Mouse (Mus musculus): ENCODE measurements around the gene Zmynd8.

The Zmynd8 gene

DNA sequence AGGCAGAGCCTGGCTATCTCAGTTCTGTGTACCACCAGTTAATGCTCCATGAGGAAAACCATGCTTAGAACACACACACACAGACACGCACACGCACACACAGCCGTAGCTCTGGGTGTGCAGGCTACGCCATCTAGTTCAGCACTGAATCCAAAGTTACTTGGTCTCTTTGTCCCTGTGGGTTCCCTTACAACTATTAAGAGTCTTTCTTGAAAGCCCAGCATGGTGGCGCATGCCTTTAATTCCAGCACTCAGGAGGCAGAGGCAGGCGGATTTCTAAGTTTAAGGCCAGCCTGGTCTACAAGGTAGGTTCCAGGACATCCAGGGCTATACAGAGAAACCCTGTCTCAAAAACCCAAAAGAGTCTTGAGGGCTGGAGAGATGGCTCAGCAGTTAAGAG lies 38.4 kb downstream of the Zmynd8 start:
- in situ Hi-C loops (cut with MboI, MseI), result loop anchor here (5.0 kb wide), 1 partner anchor 42 kb away; no protein-coding TSS in a partner anchor

DNA sequence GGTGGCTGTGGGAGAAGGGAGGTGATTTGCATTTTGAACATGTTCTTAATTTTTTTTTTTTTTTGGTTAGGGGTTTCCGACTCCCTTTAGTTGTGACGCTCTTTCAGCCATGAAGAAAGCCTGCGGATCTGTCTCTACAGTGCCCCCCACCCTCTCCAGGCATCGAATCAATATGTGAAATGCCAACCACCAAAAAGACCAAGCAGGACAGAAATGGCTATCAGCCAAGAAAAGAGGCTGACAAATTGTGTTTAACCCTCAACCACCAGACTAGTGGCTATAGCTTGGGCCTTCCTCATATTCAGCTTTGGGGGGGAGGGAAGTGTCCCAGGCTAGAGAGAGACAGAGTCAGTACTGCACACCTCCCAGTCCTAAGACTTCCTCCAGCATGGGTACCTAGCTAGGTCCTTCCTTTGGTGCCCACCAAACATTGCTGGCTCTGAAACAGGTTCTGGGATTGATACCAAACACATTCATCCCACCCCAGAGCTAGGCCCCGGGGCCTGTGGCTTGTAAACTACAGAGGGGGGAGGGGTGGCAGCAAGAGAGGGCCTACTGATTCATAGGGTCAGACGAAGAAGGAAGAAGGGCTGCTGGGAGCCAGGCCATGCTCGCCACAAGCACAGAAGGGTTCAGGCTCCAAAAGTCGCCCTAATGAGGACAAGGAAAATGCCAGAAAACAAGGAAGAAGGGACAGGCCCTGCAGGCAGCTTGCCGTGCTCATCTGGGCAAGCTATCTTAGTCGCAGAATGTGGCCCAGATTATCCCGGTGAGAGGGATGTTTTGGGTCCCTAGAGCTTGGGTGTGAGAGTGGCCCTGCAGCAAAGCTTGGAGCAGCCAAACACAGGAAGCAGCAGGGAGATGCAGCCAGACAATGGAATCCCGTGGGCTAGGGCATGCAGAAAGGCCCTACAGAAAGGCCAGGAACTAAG lies 40.1 kb downstream of the Zmynd8 start:
- in situ Hi-C loops (cut with MboI, MseI), result no loop called here

DNA sequence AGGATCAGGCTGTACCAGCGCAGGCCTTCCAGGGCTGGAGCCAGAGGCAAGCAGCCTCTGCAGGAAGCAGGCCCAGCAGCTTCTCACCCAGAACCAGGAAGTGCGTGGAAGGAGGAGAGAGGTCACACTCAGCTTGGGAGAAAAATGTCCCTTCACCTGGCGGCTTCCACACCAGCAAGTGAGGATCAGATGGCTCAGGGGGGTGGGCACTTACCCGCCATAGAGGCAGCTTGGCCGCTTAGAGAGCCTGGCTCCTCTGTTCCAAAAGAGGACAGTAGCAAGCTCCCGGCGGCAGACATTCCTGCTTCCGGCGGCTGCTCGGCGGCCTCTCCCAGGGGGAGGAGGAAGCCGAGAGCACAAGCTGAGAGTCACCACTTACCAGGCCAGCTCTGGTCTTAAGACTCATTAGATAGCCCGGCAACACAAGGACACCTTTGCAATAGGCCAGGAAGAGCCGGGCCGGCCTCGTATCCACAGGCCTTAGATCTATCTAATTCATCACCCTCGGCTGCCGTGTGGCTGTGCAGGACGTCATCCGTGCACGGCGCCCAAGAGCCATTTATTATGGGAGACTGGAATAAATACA lies 40.9 kb downstream of the Zmynd8 start:
- in situ Hi-C loops (cut with MboI, MseI), result no loop called here

DNA sequence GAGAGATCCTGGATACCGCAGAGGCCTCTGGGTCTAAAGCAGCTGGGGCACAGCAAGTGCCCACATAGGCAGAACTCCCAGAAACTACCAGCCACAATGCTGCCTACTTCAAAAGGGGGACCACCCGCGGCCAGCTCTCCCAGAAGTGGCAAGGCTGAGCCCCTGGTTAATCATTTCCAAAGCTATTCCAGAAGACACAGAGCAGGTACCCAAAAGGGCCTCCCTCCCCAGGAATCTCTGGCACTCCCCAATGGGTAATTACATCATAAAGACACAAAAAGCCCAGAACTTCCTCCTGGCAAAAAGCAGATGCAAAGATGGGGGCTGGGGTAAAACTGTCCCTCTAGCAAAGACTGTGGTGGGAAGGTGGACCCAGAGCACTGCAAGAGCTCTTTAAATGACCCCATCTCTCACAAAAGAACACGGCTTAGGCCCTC lies 41.4 kb downstream of the Zmynd8 start:
- in situ Hi-C loops (cut with MboI, MseI), result no loop called here

DNA sequence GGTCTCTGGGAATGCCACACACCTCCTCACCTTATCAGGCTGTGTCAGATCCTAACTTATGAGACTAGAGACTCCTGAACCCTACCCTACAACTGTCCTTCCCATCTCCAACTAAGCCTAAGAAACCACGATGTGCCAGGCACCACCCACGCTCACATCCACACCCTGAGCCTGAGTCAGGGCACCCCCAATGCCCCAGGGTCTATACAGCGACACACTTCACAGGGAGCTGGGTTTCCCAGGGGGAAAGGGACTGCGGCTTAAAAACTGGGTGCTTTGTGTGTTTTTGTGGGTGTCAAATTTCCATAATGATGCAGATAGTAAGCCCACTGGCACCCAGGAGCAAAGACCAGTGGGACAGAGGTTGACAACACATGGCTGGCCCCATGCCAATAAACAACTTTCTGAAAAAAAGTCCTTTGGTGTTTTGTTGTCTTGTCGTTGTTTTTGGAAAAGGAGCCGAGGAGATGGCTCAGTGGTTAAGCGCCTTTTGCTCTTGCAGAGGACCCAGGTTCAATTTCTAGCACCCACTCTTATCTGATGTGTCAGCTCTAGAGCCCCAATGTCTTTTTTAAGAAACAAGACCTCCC lies 42.1 kb downstream of the Zmynd8 start:
- in situ Hi-C loops (cut with MboI, MseI), result no loop called here

DNA sequence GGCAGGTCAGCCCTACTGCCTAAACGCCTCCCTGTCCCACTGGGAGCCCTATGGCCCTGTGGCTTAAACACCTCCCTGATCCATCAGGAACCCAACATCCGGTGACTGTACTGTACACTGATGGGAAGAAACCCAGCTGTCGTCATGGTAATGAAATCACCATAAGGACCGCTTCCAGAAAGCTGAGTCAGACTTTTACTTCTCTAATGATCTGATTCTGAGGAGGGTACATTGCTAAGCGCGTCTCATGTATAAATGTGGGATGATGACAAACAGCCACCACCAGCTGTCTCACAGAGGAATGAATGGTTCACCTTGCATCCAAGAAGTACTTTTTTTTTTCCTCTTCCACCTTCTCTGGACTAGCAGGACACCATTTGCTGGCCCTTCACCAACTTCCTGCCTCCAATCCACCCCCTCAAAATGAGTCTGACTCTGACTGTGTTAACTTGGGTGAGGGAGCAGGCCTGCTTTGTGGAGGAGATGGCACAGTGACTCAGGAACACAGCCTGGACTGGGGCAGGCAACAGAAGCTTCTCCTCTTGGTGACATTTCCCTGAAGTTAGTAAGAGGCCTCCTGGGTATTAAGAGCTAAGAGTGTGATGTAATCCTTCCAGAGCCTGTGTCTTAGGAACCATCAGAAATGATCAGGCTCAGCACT lies 43.0 kb downstream of the Zmynd8 start:
- in situ Hi-C loops (cut with MboI, MseI), result no loop called here

DNA sequence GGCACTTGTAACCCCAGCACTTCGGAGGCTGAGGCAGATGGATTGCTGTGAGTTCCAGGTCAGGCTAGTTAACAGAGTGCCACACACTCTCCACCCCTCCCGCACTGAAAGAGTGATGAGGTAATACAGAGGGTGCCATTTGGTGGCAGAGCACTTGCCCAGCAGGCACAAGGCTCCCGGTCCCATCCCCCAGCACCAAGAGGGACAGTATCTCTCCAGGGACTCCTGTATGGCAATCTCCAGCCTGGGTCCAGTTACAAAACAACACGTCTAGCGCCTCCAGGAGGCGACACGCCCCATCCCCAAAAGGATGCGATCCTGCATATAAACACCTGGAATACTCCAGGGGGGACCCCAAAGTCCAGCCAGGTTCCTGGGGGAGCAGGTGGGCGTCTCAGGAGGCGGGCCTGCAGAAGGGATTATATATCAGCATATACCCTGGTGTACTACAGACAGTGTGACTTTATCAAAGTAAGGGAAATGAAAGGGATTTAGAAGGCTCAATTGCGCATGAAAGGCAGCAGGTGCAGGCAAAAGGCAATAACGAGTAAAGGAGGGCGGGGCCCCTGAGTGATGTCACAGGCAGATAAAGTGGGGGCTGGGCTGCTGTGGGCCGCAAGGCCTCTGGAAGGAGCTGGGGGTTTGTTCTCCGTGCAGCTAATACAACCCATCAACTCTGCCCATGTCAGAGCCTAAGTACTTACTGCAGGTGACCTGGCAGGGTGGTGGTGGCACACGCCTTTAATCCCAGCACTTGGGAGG lies 44.4 kb downstream of the Zmynd8 start:
- in situ Hi-C loops (cut with MboI, MseI), result no loop called here

DNA sequence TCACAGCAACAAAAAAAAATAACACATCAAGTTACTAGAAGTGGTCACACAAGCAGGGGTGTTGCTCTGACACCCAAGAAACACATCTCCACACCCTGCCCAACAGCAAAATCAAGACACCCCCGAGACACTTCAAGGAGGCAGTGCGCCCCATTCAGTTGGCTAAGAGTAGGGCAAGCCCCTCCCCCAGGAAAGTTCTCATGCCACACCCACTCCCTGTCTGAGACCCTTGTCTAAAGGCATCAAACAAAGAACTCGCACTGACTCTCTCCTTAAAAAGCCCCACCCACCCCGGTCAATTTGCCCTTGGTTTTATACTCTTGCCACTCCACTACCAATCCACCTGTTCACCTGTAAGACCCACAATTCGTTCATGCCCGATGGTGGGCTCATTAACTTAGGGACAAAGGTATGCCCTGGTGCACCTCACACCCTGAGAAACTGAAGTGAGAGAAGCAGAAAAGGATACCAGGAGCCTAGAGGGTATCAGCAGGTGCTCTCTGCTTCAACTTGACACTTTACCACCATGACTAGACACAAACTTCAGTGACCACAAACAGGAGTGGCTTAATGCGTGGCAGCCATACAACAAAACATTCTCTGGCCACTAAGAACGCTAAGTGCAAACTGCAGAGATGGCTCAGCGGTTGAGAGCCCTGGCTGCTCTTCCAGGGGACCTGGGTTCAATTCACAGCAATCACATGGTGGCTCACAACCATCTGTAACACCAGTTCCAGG lies 45.8 kb downstream of the Zmynd8 start:
- in situ Hi-C loops (cut with MboI, MseI), result no loop called here

DNA sequence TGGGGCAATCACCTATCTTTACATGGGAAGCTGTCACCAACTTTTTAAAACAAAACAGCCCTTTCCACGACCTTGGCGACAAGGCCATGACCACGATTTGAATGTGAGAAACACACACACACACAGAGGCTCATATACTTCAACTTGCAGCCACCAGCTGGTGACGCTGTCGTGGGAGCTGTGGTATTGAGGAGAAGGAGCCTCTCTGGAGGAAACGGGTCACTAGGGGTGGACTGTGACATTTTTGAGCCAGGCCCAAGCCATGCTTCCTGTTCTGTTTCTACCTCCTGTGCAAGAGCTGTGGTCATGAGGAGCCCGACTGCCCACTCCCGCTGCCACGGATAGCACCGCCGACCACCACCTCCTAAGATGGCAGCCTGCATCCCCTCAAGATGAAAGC lies 46.4 kb downstream of the Zmynd8 start:
- in situ Hi-C loops (cut with MboI, MseI), result no loop called here

DNA sequence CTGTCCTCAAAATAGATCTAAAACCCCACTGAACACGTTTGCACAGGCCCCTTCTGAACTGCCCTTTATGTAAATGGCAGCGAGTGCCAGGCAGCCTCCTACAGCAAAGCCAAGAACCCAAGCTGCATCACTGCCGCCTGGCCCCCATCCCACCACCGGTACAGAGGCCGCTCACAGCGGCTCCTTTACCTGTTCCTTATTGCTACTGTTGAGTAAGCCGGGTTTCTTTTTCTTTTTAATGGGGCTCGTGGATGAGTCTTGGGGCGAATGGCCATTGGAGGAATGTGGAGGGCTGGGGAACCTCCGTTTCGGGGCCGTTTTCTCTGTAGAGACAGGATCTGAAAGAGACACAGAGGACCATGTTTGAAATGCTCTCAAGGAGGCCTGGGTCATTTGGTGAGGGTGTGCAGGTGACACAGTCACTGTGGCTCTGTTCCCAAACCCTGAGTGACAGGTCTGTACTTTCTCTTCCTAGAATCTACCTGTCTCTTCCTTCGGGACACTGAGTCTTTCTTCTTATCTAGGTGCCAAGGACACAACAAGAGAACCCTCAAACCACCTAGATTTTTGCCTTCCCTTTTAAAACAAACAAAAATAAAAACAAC lies 46.9 kb downstream of the Zmynd8 start:
- in situ Hi-C loops (cut with MboI, MseI), result no loop called here

DNA sequence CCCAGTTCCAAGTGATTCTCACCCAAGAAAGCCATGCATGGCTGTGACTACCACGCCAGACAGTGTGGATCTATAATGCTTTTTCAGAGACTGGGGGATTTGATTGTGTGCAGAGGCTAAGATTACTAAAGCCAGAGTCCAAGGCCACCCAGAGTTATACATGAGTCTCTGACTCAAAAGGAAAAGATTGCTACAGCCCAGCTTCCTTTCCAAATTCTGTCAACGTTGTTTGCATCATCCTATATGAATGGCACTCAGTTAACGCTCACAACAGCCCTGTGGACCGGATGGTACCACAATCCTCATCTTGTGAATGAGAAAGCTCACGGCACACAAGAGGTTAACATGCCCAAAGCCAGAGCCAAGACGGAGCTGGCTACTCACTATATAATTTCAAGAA lies 48.0 kb downstream of the Zmynd8 start:
- in situ Hi-C loops (cut with MboI, MseI), result no loop called here

DNA sequence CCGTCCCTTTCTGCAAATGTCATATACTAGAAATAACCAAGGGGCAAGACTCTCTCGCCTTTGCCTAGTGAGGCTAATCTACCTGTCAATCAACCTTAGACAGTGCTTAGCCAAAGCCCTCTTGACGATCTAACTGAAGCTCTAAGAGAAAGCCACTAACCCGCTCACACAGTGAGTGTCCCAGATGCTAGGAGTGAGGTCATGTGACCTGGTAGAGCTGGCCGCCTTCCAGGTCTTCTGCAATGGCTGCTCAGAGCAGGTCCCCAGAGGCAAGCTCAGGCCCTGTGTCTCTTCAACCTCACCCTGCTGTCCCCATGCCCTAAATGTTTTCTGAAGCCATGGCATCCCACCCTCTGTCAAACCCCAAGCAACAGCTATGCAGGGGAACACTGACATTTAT lies 49.7 kb downstream of the Zmynd8 start:
- in situ Hi-C loops (cut with MboI, MseI), result no loop called here

DNA sequence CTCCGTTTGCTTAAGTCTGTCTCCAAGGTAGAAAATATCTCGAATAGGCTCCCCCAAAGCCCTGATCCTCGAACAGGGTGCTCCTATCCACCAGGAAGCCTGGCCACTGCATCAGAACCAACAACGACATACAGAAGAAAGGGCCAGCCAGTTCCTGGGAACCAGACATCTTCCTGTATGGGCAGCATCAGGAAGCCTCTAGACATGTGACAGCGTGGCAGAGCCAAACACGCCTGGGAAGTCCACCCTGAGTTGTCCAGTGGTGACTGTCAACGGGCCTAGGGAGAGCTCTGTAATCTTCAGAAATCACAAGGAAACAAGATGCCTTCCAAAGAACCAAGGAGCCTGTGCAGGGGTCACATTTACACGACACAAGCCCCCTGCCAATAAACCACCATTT lies 52.0 kb downstream of the Zmynd8 start:
- in situ Hi-C loops (cut with MboI, MseI), result no loop called here

DNA sequence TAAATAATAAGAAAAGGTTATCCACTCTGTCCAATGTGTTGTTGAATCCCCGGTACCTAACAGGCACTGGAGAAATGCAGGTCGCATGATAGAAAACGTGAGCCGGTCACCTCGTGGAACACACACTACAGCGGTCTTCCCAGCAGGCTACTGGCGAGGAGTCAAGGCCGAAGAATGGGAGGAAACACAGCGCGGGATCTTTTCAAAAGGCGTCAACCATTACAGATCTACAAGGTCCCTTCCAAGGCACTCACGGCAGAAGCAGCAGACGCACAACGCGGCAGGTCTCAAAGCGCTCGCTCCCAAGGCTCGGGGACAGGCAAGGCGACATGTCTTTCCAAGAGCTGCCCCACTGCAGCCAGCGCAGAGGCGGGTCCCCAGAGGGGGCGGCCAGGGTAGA lies 53.3 kb downstream of the Zmynd8 start:
- in situ Hi-C loops (cut with MboI, MseI), result no loop called here

DNA sequence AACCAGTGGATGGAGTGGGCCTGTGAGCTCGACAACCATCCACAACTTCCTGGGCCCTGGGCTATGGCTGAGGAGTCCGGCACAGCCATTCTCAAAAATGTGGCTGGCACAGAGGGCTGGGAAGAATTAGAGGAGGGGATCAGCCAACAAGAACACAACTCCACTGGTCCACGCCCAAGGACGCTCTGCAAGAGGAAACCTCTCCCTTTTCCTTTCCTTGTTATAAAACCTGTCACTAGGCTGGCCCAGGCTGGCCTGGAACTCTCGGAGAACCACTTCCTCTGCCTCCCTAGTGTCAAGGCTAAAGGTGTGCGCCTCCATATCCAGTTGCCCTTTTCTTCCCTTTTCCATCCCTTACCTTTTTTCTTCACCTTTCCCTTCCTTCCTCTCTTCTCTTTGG lies 55.5 kb downstream of the Zmynd8 start:
- in situ Hi-C loops (cut with MboI, MseI), result loop anchor here (5.0 kb wide), 1 partner anchor 56 kb away; no protein-coding TSS in a partner anchor

DNA sequence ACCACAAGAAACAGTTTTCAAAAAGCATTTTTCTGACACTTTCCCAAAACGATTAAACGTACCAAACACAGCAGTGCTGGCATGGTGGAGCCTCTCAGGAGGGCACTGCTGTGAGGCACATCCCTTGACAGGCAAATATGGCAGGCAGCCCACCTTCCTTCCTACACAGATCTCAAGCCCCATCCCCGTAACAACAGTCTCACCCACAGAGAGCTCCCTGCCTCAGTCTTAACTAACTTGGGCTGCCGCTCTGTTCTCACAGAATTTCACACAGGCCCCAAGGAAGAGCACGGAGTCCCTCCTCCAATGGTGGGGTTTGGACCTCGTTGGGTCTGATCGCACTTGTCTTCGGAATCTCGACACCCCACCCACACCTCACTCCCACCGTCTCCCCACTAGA lies 56.6 kb downstream of the Zmynd8 start:
- in situ Hi-C loops (cut with MboI, MseI), result loop anchor here (5.0 kb wide), 1 partner anchor 55 kb away; no protein-coding TSS in a partner anchor

DNA sequence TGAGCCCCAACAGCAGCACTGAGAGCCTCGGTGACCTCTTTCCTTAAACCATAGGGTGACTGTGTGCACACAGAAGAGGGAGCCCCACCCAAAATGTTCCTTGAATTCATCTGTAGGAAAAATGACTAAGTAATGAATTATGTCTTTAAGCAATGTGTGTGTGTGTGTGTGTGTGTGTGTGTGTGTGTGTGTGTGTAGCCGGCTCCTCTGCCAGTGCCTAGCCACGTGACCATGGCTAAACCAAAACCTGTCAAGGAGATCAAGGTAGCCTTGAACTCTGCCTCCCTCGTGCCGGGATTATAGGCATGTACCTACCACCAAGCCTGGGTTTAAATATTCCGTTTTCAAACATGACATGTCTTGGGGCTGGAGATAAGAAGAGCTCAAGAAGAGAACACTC lies 57.0 kb downstream of the Zmynd8 start:
- in situ Hi-C loops (cut with MboI, MseI), result loop anchor here (5.0 kb wide), 1 partner anchor 55 kb away; no protein-coding TSS in a partner anchor

DNA sequence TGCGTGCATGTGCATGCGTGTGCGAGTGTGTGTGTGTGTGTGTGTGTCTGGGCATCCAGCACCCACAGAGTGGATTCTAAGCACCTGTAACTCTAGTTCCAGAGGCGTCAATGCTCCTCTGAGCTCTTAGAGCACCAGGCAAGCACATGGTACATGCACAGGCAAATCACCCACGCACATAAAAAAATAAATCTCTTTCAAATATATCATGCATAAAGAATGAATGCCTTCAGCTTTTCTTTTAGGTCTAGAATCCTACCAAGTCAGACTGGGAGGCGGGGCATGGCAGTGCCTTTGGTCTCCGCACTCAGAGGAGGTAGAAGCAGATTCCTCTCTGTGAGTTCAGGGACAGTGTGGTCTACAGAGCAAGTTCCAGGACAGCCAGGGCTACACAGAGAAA lies 58.0 kb downstream of the Zmynd8 start:
- in situ Hi-C loops (cut with MboI, MseI), result loop anchor here (5.0 kb wide), 1 partner anchor 54 kb away; no protein-coding TSS in a partner anchor

DNA sequence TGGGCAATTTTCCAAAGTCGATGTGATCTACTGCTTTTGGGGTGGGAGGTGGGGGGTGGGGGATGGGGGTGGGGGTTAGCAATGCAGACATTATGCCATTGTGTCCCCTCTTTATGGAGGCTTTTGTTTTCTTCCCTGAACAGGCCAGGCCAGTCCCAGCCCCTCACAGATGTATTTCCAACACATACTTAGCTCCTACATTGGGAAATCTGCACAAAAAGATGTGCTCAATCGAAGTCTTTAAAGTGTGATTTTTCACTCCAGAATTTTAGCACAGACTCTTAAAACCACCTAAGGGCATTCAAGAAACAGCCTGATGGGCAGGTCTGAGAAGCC lies 59.5 kb downstream of the Zmynd8 start:
- in situ Hi-C loops (cut with MboI, MseI), result no loop called here

DNA sequence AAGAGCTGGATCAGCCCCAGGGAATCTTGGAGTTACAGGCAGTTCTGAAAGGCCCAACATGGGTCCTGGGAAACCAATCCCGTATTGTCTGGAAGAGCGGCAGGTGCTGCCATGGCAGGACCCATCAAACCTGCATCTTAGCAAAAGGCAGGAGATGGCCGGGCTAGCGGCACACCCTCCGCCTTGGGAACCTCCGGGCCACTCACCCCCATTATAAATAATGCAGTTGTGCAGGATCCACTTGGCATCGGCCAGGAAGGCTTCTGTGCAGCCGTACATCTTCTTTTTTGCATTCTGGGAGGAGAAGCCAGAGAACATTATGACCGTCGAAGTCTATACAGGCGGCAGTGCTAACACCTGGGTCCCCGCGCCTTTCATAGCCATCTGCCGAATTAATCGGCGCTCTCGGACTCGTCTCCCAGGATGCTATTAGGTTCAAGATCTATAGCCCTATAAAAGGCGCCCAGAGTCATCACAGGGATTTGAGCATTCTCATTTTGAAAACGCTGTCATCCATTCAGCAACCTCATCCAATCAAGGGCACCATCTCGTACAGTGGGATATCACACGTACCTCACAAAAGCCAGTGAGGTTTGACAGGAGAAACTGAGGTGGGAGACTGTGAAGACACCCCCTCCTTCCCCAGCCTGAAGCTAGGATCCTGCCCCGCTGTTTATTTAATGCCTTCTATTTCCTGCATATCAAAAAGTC lies 60.1 kb downstream of the Zmynd8 start:
- in situ Hi-C loops (cut with MboI, MseI), result no loop called here
